Mouse (Mus musculus): Measurements from ENCODE around the gene Ugt1a7c. TPM values are rescaled to one million over a fixed set of nuclear protein-coding genes. Genes with fewer than 3 reads are reported as not detected.
"Not testable (repeated sequence)": the region's sequence is repeated elsewhere in the genome, so short reads cannot be mapped to it uniquely, and the experiment has no call there.

The Ugt1a7c gene
- polyA plus RNA-seq, 1 experiment from 2014 or later = 0.79 TPM

DNA sequence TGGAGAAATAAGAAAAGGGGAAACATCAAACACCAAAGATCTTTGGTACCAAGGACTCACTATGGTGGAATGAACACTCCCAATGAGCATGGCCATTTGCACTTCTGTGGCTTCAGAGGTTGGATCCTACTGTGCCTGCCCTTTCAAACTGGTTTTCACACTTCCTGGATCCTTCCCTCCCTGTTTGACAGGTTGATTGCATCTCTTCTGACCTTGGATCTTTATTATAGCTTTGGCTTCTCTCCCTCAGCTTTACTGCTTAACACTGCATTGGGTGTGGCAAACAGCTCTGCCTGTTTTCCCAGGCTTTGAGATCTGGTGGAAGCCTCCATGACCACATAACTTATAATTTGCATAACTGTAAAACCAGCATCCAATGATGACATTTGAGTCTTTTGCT is 125.5 kb downstream of the Ugt1a7c start:
- no peak overlapping the region for H3K9ac ChIP-seq
- no peaks in the 10 kb centered on the region for H3K4me1 ChIP-seq
- H3K27me3 ChIP-seq (replicated peaks) = no peaks in the 10 kb centered on the region
- H3K9me3 ChIP-seq = peaks cover 26% of the 10 kb centered on the region
- H3K4me2 ChIP-seq (replicated peaks) = no peak overlapping the region
- no peaks in the 10 kb centered on the region for H3K36me3 ChIP-seq
- H3K4me3 ChIP-seq = no peak overlapping the region
- H3K27ac ChIP-seq = no peak overlapping the region
- no peak for ATAC-seq (ENCODE audit: low FRiP score, low read depth)

DNA sequence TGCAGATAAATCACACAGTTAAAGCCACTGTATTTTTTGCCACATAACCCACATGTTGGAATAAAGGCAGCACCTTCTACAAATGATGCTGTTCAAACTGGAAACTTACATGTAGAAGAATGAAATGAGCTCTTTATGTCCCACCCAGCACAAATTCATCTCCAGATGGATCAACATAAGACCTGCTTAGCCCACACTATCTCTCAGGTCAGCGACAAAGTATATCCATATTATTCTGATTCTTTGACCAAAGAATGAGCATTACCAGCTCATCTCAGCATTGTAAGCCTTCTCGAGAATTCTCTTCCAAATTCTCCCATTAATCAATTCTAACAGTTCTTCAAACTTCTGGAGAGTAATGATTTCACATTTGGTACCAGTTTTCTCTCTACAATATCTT is 127.4 kb downstream of the Ugt1a7c start:
- Histone ChIP-seq H3K27me3 (replicated peaks) (no peaks in the 10 kb centered on the region), H3K27ac (no peak overlapping the region), H3K4me2 (replicated peaks) (no peak overlapping the region), H3K9ac (no peak overlapping the region), H3K36me3 (no peaks in the 10 kb centered on the region), H3K4me1 (no peaks in the 10 kb centered on the region), H3K4me3 (no peak overlapping the region), H3K9me3 (peaks cover 27% of the 10 kb centered on the region)
- 49% methylated on average over 2 of the region's 2 CpGs for WGBS
- no peak for ATAC-seq (ENCODE audit: low FRiP score, low read depth)

DNA sequence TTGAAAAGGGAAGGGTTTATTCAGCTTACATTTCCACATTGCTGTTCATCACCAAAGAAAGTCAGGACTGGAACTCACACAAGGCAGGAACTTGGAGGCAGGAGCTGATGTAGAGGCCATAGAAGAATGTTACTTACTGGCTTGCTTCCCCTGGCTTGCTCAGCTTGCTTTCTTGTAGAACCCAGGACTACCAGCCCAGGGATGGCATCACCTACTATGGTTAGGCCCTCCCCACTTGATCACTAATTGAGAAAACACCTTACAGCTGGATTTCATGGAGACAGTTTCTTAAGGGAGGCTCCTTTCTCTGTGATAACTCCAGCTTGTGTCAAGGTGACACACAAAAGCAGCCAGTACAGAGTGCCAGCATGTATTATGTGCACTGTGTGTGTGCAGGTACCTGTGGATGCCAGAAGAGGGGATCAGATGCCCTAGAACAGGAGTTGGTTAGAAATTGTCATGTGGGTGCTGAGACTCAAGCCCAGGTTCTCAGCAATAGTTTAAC is 128.2 kb downstream of the Ugt1a7c start:
- not testable (repeated sequence) for H3K27ac ChIP-seq; H3K36me3 ChIP-seq; H3K4me2 ChIP-seq (replicated peaks); H3K27me3 ChIP-seq (replicated peaks); H3K4me3 ChIP-seq; ATAC-seq (ENCODE audit: low FRiP score, low read depth); H3K9ac ChIP-seq; H3K4me1 ChIP-seq
- peaks cover 31% of the 10 kb centered on the region for H3K9me3 ChIP-seq

DNA sequence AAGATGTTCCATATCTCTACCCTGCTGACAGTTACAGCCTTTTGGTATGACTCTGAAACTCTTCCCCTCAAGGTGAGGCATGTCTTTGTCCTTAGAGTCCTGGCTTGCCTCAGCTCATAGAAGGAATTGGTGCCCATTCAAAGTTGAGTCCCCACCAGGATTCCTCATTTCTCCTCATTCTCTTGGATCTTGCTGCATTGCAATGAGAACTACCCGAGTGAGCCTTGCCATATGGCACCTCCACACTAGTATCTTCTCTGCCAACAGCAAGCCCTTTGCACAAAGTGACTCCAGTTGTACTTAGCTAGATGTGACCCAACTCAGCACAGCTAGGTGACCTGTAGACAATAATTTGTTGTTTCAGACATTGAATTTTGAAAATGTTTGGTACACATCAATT is 128.7 kb downstream of the Ugt1a7c start:
- H3K4me3 ChIP-seq = no peak overlapping the region
- H3K9me3 ChIP-seq = peaks cover 36% of the 10 kb centered on the region
- H3K27ac ChIP-seq = no peak overlapping the region
- ATAC-seq (ENCODE audit: low FRiP score, low read depth) = no peak
- no peaks in the 10 kb centered on the region for H3K36me3 ChIP-seq
- 58% methylated on average over 1 of the region's 1 CpGs for WGBS
- no peaks in the 10 kb centered on the region for H3K27me3 ChIP-seq (replicated peaks)
- H3K4me2 ChIP-seq (replicated peaks) = no peak overlapping the region
- H3K4me1 ChIP-seq = no peaks in the 10 kb centered on the region
- H3K9ac ChIP-seq = no peak overlapping the region

DNA sequence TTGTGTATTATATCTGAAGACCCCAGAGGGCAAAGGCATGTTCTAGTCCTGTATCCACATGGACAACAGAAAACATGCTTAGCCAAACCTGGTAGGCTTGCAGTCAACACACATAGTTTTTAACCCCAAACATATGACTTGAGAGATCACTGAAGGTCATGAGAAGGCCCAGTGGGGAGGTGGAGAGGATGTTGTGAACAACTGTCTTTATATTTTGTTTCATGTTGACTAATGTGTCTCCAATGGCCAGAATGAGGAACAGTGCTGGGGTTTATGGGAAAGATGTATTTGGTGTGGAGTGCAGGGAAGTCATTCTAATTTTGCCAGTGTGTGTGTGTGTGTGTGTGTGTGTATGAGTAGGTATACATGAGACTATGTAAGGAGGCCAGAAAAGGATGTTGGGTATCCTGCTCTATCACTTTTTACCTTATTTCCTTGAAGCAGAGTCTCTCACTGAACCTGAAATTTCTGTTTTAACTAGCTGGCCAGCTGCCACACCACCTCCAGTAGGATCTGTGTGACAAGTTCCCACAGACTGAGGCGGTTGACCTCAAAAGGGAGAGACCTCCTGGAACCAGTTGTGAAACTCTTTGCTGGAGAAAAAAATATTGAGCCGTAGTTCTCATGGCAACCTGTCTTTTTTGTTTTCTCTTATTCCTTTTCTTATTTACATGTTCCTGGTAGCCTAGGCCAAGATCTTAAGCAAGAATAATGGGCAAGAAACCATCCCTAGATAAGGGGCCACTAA is 129.3 kb downstream of the Ugt1a7c start:
- no peak overlapping the region for H3K9ac ChIP-seq
- no peaks in the 10 kb centered on the region for H3K27me3 ChIP-seq (replicated peaks)
- no peak overlapping the region for H3K4me2 ChIP-seq (replicated peaks)
- no peak overlapping the region for H3K4me3 ChIP-seq
- H3K36me3 ChIP-seq = no peaks in the 10 kb centered on the region
- peaks cover 42% of the 10 kb centered on the region for H3K9me3 ChIP-seq
- WGBS = 72% methylated on average over 2 of the region's 2 CpGs
- H3K4me1 ChIP-seq = no peaks in the 10 kb centered on the region
- no peak overlapping the region for H3K27ac ChIP-seq
- ATAC-seq (ENCODE audit: low FRiP score, low read depth) = no peak

DNA sequence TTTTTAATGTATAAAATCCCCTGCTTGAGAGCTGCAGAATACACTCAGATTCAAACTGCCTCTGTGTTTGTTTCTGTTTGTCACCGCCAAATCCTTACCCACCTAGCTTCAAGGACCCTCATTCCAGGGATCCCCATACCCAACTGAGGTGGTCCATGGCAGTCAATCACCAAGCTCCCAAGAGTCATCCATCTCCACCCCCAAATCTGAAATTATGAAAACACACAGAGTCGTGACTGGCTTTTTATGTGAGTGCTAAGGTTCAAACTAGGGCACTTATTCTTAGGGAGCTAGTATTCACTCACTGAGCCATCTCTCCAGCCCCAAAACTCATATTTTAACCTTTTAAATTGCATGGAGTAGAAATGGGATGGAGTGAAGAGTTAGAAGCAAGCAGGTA is 130.4 kb downstream of the Ugt1a7c start:
- ATAC-seq (ENCODE audit: low FRiP score, low read depth); H3K27me3 ChIP-seq (replicated peaks); H3K27ac ChIP-seq; H3K9ac ChIP-seq; H3K36me3 ChIP-seq; H3K4me3 ChIP-seq; H3K4me2 ChIP-seq (replicated peaks); H3K4me1 ChIP-seq: not testable (repeated sequence)
- peaks cover 53% of the 10 kb centered on the region for H3K9me3 ChIP-seq
- WGBS = 36% methylated on average over 2 of the region's 2 CpGs

DNA sequence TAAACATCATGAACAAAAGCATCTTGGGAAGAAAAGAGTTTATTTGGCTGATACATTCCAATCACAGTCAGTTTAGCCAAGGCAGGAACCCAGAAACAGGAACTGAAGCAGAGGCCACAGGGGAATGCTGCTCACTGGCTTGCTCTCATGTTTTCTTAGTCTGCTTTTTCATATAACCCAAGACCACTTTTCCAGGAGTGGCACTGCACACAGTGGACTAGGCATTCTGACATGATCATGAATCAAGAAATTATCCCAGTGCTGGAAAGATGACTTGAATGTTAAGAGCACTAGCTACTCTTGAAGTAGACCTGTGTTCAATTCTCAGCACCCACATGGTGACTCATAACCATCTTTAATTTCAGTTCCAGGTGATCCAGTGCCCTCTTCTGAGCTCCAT is 130.9 kb downstream of the Ugt1a7c start:
- H3K4me2 ChIP-seq (replicated peaks) = no peak overlapping the region
- H3K27me3 ChIP-seq (replicated peaks) = no peaks in the 10 kb centered on the region
- no peak overlapping the region for H3K27ac ChIP-seq
- no peak overlapping the region for H3K9ac ChIP-seq
- no peak for ATAC-seq (ENCODE audit: low FRiP score, low read depth)
- H3K36me3 ChIP-seq = no peaks in the 10 kb centered on the region
- H3K9me3 ChIP-seq = peaks cover 57% of the 10 kb centered on the region
- no peak overlapping the region for H3K4me3 ChIP-seq
- no peaks in the 10 kb centered on the region for H3K4me1 ChIP-seq

DNA sequence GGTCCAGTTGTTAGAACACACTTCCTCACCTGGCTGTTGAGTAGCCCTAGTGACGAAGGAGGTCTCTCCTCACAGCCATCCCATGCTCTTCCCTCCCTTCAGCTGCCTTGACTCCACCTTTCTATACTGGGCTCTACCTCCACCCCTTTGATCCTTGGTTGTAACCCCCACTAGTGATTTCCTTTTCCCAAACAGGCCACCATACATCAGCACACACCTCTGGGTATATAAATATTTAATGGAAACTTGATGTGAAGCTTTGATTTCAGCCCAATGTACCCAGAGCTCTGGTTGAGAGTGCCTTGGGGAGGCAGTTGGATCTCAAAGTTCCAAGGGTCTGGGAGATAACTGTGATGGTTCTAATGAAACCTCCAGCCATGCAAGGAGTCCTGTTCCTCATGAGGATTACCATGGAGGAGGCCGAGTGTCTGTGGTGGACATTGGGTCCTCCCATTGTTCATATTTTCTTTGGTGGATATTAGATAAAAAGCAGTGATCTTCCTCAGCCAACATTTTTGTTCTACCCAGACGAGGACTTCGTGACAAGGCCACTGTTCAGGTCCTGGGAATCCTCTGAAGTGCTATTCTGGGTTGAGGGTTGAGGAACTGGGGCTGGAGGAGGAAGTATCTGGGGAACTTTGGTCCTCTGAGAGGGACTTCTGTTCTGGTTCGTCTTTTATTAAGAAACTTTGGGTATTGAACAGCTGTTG is 132.0 kb downstream of the Ugt1a7c start, which contains the start of gene Mroh2a:
TSS of gene Mroh2a (plus strand) at position 317 of the 710 bp plus-strand sequence.
- Histone ChIP-seq H3K36me3 (no peaks in the 10 kb centered on the region), H3K4me3 (no peak within 1 kb of the TSS), H3K27me3 (replicated peaks) (no peaks in the 10 kb centered on the region), H3K9me3 (peaks cover 68% of the 10 kb centered on the region), H3K4me1 (no peaks in the 10 kb centered on the region), H3K4me2 (replicated peaks) (no peak within 1 kb of the TSS), H3K9ac (no peak within 1 kb of the TSS), H3K27ac (no peak within 1 kb of the TSS)
- 55% methylated on average over 5 of the region's 5 CpGs for WGBS
- ATAC-seq (ENCODE audit: low FRiP score, low read depth) = no peak

DNA sequence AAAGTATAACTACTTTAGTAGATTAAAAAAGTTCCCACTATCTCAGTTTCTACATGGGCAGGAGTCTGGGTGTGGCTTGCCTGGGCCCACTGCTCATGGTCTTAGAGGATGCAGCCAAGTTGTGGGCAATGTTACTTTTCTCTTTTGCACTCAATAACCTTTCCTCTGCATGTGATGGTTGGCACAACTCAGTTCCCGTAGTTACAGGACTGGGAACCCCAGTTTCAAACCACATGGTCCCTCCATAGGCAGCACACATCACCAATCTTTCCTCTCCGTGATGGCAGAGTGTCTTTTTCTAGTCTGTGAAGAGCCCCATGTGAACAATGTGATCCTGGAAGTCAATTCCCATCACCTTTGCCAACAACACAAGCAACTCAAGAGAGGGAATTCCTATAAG is 132.6 kb downstream of the Ugt1a7c start:
- H3K36me3 ChIP-seq = no peaks in the 10 kb centered on the region
- H3K4me2 ChIP-seq (replicated peaks) = no peak overlapping the region
- no peak overlapping the region for H3K27ac ChIP-seq
- peaks cover 71% of the 10 kb centered on the region for H3K9me3 ChIP-seq
- ATAC-seq (ENCODE audit: low FRiP score, low read depth) = no peak
- no peak overlapping the region for H3K9ac ChIP-seq
- H3K27me3 ChIP-seq (replicated peaks) = no peaks in the 10 kb centered on the region
- H3K4me1 ChIP-seq = no peaks in the 10 kb centered on the region
- 59% methylated on average over 2 of the region's 2 CpGs for WGBS
- no peak overlapping the region for H3K4me3 ChIP-seq

DNA sequence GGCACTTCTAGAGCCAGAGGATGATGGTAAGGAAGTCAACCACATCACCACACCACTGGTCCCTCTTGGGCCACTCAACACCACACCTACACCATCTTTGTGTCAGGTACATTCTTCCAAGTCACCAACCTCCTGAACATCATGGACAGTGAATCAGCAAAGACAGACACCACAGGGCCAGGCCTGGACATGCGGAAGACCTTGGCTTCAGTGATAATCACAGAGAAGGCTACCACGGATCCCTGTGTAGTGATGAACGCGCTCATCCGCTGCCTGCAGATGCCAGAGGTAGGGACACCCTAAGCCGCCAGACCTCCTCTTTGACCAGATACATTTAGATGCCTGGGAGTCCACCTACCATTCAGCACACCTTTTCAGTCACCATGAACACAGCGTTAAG is 133.3 kb downstream of the Ugt1a7c start:
- WGBS = 68% methylated on average over 7 of the region's 7 CpGs

DNA sequence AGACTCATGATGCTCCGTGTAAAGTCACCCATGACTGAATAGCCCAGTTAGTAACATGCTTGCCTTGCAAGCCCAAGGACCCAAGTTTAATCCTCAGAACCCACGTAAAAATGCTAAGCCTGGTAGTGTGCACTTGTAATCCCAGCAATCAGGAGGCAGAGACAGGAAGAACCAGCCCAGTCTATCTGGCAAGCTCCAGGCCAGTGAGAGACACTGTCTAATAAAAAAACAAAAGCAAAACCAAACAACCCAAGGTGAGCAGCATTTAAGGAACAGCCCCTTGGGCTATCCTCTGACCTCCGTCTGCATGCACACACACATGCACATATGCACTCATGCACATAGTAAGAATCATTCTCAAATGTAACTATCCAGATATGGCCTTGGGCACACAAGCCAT is 134.7 kb downstream of the Ugt1a7c start:
- Histone ChIP-seq H3K9me3 (peaks cover 92% of the 10 kb centered on the region), H3K36me3 (no peaks in the 10 kb centered on the region), H3K4me3 (no peak overlapping the region), H3K4me2 (replicated peaks) (no peak overlapping the region), H3K27ac (no peak overlapping the region), H3K9ac (no peak overlapping the region), H3K4me1 (no peaks in the 10 kb centered on the region), H3K27me3 (replicated peaks) (no peaks in the 10 kb centered on the region)
- ATAC-seq (ENCODE audit: low FRiP score, low read depth) = no peak
- 79% methylated on average over 3 of the region's 3 CpGs for WGBS

More for the DNA sequence above, 133.3 kb downstream of the Ugt1a7c start:
- H3K9ac ChIP-seq = no peak overlapping the region
- no peaks in the 10 kb centered on the region for H3K27me3 ChIP-seq (replicated peaks)
- H3K4me3 ChIP-seq = no peak overlapping the region
- ATAC-seq (ENCODE audit: low FRiP score, low read depth) = no peak
- H3K36me3 ChIP-seq = no peaks in the 10 kb centered on the region
- H3K4me1 ChIP-seq = no peaks in the 10 kb centered on the region
- no peak overlapping the region for H3K27ac ChIP-seq
- H3K4me2 ChIP-seq (replicated peaks) = no peak overlapping the region
- peaks cover 77% of the 10 kb centered on the region for H3K9me3 ChIP-seq

DNA sequence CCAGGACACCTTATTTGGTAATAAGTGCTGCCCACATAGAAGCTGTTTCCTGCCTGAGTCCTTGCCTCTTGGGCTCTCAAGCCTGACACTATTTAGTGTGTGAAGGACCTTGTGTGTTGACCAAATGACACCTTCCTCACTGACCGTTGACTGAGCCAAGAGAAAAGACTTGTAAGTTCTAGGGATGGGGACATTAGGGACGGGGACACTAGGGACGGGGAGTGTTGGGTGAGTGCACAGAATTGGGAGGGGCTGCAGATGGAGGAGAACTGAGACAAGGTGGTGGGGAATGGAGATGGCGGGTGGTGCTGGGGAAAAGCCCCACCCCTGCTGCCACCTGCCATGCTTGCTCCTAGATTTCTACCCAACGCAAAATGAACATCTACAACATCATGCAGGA is 135.1 kb downstream of the Ugt1a7c start:
- Histone ChIP-seq H3K9ac (no peak overlapping the region), H3K36me3 (no peaks in the 10 kb centered on the region), H3K27ac (no peak overlapping the region), H3K4me2 (replicated peaks) (no peak overlapping the region), H3K4me3 (no peak overlapping the region), H3K9me3 (peaks cover 96% of the 10 kb centered on the region), H3K4me1 (no peaks in the 10 kb centered on the region), H3K27me3 (replicated peaks) (no peaks in the 10 kb centered on the region)
- WGBS = 87% methylated on average over 5 of the region's 5 CpGs
- no peak for ATAC-seq (ENCODE audit: low FRiP score, low read depth)

DNA sequence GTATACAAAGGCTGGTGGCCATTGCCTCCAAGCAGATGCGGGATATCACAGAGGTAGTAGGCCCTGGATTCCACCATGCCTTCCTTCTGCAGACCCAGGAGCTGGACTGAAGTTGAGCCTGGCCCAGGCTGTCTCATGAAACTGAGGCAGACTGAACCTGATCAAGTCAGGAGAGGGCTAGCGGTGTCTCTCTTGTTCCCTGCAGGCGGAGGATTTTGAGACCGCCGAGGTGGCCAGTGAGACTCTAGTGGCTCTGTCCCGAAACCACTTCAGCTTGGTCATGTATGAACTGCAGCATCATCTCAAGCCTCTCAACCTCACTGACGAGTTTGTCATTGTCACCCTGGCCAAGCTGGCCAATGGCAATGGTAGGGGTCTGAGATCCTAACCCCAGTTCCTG is 135.6 kb downstream of the Ugt1a7c start:
- peaks cover 98% of the 10 kb centered on the region for H3K9me3 ChIP-seq
- no peak for ATAC-seq (ENCODE audit: low FRiP score, low read depth)
- H3K36me3 ChIP-seq = no peaks in the 10 kb centered on the region
- H3K9ac ChIP-seq = no peak overlapping the region
- H3K4me3 ChIP-seq = no peak overlapping the region
- H3K27me3 ChIP-seq (replicated peaks) = no peaks in the 10 kb centered on the region
- no peak overlapping the region for H3K27ac ChIP-seq
- no peaks in the 10 kb centered on the region for H3K4me1 ChIP-seq
- H3K4me2 ChIP-seq (replicated peaks) = no peak overlapping the region
- WGBS = 71% methylated on average over 7 of the region's 7 CpGs

Measured in neural tube, embryonic 12.5 days (tissue).